Mouse (Mus musculus): ENCODE data around the gene Srsf6.
A peak's percentile ranks its signal among the peaks of the same experiment; 100 is the strongest.
"Not testable (repeated sequence)": the region's sequence is repeated elsewhere in the genome, so short reads cannot be mapped to it uniquely, and the experiment has no call there.

Gene Srsf6

GRCm38 (mm10) chr2:162931123-162931673 is at the start of gene Srsf6:
TSS of gene Srsf6 (plus strand) at chr2:162931528.
- DNase-seq: peak; percentile 91 to 96

GRCm38 (mm10) chr2:162884101-162884500 is 47.2 kb upstream of the Srsf6 start:
- no peak for DNase-seq

DNA sequence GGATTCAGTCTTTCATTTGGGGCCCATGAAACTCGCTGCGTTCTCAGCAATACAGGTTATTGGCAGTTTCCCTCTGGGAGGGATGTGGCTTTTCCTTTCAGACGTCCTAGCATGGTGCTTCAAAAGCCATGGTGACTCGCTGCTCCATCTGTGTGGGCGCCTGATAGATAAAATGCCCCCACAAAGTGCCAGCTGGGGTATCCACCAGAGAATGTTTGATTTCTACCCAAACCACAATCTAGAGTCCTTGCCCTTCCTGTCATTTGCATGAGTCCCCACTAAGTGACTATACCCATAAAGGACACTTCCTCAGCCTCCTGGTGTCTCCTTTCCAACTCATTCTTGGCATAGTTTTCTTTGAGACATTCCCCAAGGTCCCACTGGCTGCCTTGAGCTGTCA is 44.2 kb upstream of the Srsf6 start:
- DNase-seq: no peak

GRCm38 (mm10) chr2:162888677-162889076 is 42.7 kb upstream of the Srsf6 start:
- no peak for DNase-seq

DNA sequence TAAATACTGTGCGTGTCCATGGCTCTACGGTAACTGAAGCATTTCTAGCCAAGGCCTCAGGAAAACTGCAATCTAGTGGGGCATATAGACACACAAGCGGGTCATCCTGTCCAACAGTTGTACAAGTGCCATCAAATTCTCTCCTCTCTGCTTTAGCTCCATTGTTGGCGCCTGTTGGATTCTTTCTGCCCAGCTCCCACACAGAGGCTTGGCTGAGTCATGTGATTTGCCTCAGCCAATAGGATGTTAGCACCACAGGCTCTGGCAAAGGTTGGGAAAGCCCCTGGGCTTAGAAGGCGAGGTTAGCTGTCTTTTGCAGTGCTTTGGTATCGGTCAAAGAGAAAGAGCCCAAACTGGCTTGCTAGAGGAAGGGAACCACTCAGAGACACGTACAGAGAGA is 42.1 kb upstream of the Srsf6 start:
- DNase-seq: peak in 1 of 2 experiments; percentile 19

DNA sequence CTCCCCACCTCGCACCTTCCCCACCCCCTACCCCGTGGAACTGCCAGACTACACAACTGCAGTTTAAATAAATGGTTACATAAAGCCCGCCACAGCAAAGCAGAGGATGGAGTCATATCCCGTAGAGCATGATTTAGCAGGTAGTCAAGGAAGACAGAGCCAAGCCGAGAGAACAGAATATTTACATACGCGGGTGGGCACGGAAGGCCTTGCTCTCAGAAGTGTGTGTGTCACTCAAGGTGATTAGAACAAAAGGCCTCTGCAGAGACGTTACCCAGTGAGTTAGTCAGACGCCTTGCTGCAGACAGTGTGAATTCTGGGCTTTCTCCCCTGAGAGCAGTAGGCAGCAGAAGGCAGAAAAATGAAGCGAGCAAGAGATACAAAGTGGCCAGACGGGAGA is 41.6 kb upstream of the Srsf6 start:
- no peak for DNase-seq

GRCm38 (mm10) chr2:162892979-162893378 is 38.3 kb upstream of the Srsf6 start:
- not testable (repeated sequence) for DNase-seq

GRCm38 (mm10) chr2:162899256-162899655 is 32.1 kb upstream of the Srsf6 start:
- not testable (repeated sequence) for DNase-seq

DNA sequence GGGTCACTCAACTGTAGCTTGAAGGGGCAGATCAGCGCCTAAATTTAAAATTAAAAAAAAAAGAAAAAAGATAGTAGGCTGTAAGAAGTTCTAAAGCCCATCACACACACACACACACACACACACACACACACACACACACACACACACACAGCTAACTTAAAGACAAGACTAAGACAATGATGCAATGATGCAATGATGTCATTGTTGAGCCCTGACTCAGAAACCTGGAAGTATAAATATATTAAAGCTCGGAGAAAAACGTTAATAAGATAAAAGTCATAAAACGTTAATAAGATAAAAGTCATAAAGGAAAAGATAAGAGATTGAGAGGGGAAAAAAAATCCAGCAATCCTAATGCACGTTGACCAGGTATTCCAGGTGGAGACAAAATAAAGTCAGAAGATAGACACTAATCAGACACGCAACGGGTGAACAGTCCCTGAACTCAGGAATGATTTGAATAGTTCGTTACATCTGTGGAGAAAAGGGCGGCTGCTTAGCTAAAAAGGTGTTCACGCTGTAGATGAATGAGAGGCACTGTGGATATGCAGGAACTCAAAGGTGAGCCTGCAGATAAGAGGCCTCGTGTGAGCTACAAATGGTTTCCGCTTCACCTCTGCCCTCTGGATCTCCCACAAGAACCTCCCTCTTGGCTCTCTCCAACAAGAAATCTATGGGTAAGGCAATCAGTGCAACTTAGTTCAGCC is 31.3 kb upstream of the Srsf6 start:
- no peak for DNase-seq

DNA sequence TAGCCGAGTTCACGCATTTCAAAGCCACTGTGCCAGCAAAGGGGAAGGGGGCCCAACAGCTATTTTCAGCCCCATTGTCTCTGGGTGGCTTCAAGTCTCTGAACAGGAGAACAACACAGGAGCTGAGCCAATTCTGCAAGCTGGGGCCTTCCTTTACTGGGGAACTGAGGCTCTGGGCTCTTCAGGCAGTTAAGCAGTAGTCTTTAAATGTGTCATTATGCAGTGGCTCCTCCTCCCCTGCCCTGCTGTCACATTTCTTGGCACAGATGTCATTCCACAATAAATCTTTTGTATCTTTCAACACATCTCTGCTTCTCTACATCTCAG is 30.8 kb upstream of the Srsf6 start:
- DNase-seq: no peak

DNA sequence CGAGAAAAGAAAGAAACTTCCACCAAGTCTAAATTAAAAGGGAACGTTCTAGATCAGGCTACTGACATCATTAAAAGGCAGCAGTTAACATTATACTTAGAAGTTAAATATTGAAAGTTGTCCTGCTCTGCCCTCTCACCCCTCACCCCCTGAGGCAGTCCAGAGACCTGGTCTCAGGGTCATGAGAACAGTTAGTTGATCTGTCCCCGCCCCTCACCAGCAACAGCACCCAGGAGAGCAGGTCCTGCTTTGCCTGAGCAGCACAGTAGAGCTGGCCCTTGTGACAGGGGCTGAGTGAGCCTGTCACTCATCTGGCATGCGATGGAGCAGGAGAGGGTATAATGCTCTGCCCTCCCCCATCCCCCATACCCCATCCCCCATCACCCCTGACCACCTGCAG is 25.4 kb upstream of the Srsf6 start:
- peak; percentile 42 to 65 for DNase-seq

DNA sequence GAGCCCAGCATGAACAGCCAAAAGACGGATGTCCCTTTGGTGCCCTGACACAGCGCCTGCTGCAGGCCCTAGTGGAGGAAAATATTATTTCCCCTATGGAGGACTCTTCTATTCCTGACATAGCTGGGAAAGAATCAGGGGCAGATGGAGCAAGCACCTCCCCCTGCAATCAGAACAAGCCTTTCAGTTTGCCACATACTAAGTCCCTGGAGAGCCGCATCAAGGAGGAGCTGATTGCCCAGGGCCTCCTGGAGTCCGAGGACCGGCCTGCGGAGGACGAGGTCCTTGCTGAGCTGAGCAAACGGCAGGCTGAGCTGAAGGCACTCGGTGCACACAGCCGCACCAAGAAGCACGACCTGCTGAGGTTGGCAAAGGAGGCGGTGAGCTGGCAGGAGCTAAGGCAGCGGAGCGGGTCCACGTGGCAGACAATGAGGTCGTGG is 23.3 kb upstream of the Srsf6 start:
- peak in 1 of 2 experiments; percentile 24 for DNase-seq

- no peak for DNase-seq
These were observed 17.3 kb upstream of the Srsf6 start for GRCm38 (mm10) chr2:162914040-162914439.

DNA sequence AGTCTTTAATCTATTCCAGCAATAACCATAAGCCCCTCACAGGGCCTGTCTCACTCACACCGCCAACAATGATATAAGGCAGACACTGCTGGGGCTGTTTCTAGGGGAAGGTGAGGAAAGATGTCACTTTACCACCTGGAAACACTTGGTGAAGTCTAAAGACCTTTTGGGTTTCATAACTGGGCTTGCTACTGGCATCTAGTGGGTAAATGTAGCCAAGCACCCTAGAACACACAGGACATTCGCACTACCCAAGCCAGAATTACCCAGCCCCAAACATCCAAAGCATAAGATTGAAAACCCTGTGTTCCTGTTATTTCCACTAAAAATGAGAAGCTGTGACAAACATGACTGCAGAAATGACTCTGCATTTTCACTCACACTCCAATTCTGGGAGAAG is 16.8 kb upstream of the Srsf6 start:
- DNase-seq: no peak

DNA sequence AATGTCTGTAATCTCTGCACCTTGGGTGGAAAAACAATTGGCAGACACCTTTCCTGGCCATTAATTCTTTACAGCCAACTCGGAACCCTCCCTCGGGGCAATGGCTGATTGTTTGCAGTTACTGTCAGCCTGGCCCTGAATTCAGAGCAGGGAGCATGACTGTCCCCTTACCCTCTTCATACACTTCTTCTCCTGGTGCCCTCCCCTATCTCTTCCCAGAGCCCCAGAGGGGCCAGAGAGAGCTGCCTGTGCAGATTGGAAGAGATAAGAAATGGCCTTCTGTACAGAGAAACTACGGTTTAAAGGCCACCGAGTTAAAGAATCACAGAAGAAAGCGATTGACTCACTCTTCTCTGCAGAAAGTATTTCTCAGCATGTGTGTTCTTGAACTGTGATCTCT is 11.4 kb upstream of the Srsf6 start:
- DNase-seq: no peak

GRCm38 (mm10) chr2:162922183-162922582 is 9.1 kb upstream of the Srsf6 start:
- peak; percentile 67 to 70 for DNase-seq

GRCm38 (mm10) chr2:162922834-162923233 is 8.5 kb upstream of the Srsf6 start:
- no peak for DNase-seq

DNA sequence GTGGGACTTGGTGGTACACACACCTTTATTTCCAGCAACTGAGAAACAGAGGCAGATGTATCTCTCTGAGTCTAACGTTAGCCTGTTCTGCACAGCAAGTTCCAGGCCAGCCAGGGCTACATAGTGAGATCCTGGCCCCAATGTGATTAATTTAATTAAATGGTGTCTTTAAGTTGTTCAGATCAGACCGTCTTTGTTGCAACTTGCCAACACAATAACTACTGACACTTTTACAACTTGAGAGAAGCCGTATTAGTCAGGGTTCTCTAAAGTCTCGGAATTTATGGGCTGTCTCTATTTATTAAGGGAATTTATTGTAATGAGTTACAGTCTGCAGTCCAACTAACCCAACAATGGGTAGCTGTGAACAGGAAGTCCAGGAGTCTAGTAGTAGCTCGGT is 7.2 kb upstream of the Srsf6 start:
- no peak for DNase-seq

- DNase-seq: no peak
These were observed 3.3 kb upstream of the Srsf6 start for GRCm38 (mm10) chr2:162927918-162928585.

- no peak for DNase-seq
These were observed 1.6 kb upstream of the Srsf6 start for GRCm38 (mm10) chr2:162929704-162930103.

DNA sequence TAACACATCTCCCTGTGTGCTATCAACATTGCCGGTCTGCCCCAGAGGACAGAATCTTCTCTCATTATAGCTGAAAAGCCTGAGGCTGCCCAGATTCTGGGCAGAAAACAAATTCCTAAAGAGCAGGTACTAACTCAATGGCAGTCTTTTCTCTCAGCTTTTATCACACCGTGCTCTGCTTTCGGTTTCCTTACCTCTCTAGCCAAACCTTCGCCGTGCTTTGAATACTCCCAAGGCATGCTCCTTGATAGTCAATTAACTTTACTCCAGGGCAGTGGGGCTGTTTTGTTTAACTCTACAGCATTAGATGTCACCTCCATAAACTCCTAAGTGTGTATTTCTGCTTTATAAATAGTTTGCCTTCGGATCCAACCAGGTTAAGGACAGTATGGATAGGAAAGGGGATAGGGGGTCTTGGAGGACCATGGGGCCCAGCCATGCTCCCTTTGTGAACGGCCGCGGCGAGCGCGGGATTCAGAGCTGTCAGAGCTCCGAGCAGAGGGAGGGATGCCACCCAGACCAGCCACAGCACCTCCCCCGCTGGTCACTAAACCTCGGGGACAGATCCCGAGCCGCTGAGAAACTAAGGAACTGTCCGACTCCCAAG is 709 bp upstream of the Srsf6 start:
- DNase-seq: no peak

GRCm38 (mm10) chr2:162931674-162932650 is 634 bp downstream of the Srsf6 start:
- peak; percentile 72 to 85 for DNase-seq

GRCm38 (mm10) chr2:162932706-162933105 is 1.4 kb downstream of the Srsf6 start:
- peak in 1 of 2 experiments; percentile 31 for DNase-seq
